Mouse (Mus musculus): Measurements from ENCODE around the gene Tenm4.

DNA sequence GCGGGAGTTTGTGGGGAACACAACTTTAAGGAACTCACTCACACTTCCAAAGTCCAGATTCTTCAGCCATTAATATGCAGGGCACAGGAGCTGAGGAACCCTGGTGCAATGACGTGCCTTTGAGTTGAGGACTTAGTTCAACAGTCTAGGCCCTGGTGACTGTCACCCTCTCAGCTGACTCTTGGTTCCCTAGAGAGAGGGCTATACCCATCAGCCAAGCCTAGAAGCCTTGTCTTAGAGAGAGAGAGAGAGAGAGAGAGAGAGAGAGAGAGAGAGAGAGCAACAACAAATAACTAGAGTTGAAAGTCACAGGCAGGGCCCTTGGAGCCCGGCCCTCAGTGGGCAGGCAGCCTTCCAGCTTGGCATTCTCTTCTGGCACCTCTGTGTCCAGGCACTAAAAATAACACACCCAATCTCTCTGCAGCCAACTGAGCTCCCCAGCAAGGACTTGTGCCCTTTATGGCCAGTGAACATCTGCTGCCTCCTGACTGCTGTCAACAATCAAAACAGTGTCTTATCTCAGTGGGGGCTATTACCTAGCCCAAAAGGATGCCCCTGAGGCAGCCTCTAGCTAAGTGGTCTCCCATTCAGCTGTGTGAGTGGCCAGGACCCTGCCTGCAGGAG, 28.0 kb upstream of the Tenm4 start:
- no peak for TF ChIP-seq CTCF (IDR thresholded peaks at IDR 0.05; ENCODE audit: low read depth, low read length)
- no peak for TF ChIP-seq GATA1 (IDR thresholded peaks at IDR 0.05; ENCODE audit: borderline replicate concordance, low read length)
- no peak for TF ChIP-seq POLR2AphosphoS5 (IDR thresholded peaks at IDR 0.05; ENCODE audit: insufficient replicate concordance, low read depth, low read length)
- no peak for TF ChIP-seq TAL1 (conservative IDR thresholded peaks at IDR 0.05; ENCODE audit: low read depth, low read length)
- no peak for TF ChIP-seq GATA2 (IDR thresholded peaks at IDR 0.05; ENCODE audit: borderline replicate concordance, low read depth, low read length)

Data from G1E (cell line).